Mouse (Mus musculus) macrophage (primary cell): ENCODE results near the gene Angptl8. TPM values are rescaled to one million over a fixed set of nuclear protein-coding genes. Genes with fewer than 3 reads are reported as not detected.
"Not testable (repeated sequence)": the region's sequence is repeated elsewhere in the genome, so short reads cannot be mapped to it uniquely, and the experiment has no call there.

Experiments
- H3K27ac ChIP-seq: fragments of 350-480 bp; formaldehyde crosslinking; 2 replicates; pipeline ENCODE4 v1.9.0; 2021
- H3K36me3 ChIP-seq: fragments of 350-480 bp; formaldehyde crosslinking; 2 replicates; pipeline ENCODE4 v1.9.0; 2021; ENCODE audit errors: inconsistent target
- H3K4me3 ChIP-seq: fragments of 350-480 bp; formaldehyde crosslinking; 2 replicates; pipeline ENCODE4 v1.9.0; 2021; ENCODE audit errors: inconsistent target
- H3K79me2 ChIP-seq: fragments of 350-480 bp; formaldehyde crosslinking; 2 replicates; pipeline ENCODE4 v1.9.0; 2021; ENCODE audit errors: inconsistent target
- WGBS: methylation state at CpG from one replicate; pipeline ENCODE4 v1.1.7; 2026; ENCODE audit warnings: inconsistent platforms; ENCODE audit not compliant: missing documents; 5-methylcytosine and 5-hydroxymethylcytosine counted together
- polyA plus RNA-seq: library from polyadenylated mRNA; stranded (reverse); fragments of 250-400 nt; gene quantifications from 3 replicates; pipeline ENCODE4 v1.2.4, GENCODE M21; 2018; ENCODE audit warnings: inconsistent platforms
- total RNA-seq, 78 experiments: library from RNA; depleted of rRNA; stranded (reverse); fragments of 250-400 nt; gene quantifications; 1 replicate in 9 of 78; 2 replicates in 24 of 78; 3 replicates in 43 of 78; 4 replicates in 2 of 78; pipeline ENCODE4 v1.2.4; 2018; ENCODE audit warnings: inconsistent platforms in 56 of 78

Angptl8 gene
- not detected for total RNA-seq (2018; cell fraction: chromatin; rRNA removed)
- not detected for total RNA-seq (2018; cell fraction: cytosol; rRNA removed)
- not detected for total RNA-seq (2018; cell fraction: nucleus; rRNA removed)
- not detected in 3 replicates for polyA plus RNA-seq

DNA sequence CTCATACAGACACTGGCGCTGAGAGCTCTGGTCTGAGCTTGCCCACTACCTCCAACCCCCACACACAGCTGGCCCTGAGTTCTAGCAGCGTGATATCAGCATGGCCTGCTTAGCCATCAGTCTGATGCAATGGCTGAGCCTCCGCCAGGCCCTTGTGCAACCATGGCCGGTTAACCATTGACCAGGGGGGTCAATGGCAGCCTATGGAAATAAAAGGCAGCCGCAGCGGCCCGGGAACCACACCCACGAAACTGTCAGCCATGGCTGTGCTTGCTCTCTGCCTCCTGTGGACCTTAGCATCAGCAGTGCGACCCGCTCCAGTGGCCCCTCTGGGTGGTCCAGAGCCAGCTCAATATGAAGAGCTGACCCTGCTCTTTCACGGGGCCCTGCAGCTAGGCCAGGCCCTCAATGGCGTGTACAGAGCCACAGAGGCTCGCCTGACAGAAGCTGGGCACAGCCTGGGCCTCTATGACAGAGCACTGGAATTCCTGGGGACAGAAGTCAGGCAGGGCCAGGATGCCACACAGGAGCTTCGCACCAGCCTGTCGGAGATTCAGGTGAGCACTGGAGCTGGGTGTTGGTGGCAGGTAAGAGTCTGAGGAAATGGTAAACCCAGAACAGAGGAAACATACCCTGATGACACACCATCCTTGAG lies at the start of gene Angptl8:
TSS of gene Angptl8 (plus strand) at position 253 of the 655 bp plus-strand sequence.
- Histone ChIP-seq H3K4me3 (no peak within 1 kb of the TSS), H3K36me3 (no peaks in the 10 kb centered on the region), H3K79me2 (no peaks in the 10 kb centered on the region), H3K27ac (no peak within 1 kb of the TSS)
- 73% methylated on average over 15 of the region's 15 CpGs for WGBS

- not testable (repeated sequence) for H3K27ac ChIP-seq, H3K36me3 ChIP-seq, H3K4me3 ChIP-seq, H3K79me2 ChIP-seq
- 100% methylated on average over 1 of the region's 2 CpGs for WGBS
Observed at GRCm38 (mm10) chr9:21786309-21786708, 49.0 kb upstream of the Angptl8 start.

- Histone ChIP-seq H3K36me3 (no peaks in the 10 kb centered on the region), H3K4me3 (no peak overlapping the region), H3K27ac (no peak overlapping the region), H3K79me2 (no peaks in the 10 kb centered on the region)
- WGBS, result 19% methylated on average over 6 of the region's 6 CpGs
Observed at GRCm38 (mm10) chr9:21786906-21787305, 48.4 kb upstream of the Angptl8 start.

DNA sequence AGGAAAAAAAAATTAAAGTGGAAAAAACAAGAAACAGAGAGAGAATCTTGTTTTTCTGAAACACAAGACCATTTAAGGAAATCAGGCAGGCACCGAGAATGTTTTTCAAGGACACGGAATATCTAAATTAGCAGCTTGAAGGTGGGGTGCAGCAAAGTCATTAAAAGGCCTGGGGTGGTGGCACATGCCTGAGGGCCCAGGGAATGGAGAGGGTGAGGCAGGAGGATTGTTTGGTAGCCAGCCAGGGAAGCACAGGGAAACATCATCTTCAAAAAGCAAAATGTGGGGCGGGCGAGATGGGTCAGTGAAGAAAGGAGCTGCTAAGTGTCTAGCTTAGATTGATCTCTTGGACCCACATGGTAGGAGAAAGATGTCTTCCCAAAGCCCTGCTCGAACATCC lies 47.7 kb upstream of the Angptl8 start:
- WGBS, result 88% methylated on average over 5 of the region's 5 CpGs

DNA sequence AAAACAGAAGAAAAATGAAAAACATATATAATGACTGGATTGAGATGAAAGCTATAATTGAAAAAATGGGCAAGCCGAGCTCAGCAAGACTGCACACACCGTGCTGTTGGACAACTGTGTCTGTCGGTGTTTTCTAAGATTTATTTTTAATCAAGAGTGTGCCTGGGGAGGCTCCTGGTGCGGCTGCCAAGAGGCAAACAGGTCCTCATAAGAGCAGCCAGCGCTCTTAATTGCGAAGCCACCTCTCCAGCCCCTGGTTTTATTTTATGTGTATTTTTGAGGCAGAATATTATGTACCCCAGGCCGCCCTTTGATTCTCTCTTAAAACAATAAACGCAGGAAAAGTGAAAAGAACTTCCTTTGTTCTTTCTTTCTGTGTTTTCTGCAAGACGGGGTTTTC lies 47.1 kb upstream of the Angptl8 start:
- Histone ChIP-seq H3K4me3 (no peak overlapping the region), H3K79me2 (no peaks in the 10 kb centered on the region), H3K36me3 (no peaks in the 10 kb centered on the region), H3K27ac (no peak overlapping the region)
- WGBS, result 94% methylated on average over 9 of the region's 9 CpGs

More for the DNA sequence above, 47.7 kb upstream of the Angptl8 start:
- H3K27ac ChIP-seq, result no peak overlapping the region
- no peaks in the 10 kb centered on the region for H3K36me3 ChIP-seq
- no peak overlapping the region for H3K4me3 ChIP-seq
- no peaks in the 10 kb centered on the region for H3K79me2 ChIP-seq

- Histone ChIP-seq H3K79me2 (no peaks in the 10 kb centered on the region), H3K4me3 (no peak overlapping the region), H3K27ac (no peak overlapping the region), H3K36me3 (no peaks in the 10 kb centered on the region)
- WGBS, result 88% methylated on average over 8 of the region's 8 CpGs
Observed at GRCm38 (mm10) chr9:21791861-21792260, 43.4 kb upstream of the Angptl8 start.

DNA sequence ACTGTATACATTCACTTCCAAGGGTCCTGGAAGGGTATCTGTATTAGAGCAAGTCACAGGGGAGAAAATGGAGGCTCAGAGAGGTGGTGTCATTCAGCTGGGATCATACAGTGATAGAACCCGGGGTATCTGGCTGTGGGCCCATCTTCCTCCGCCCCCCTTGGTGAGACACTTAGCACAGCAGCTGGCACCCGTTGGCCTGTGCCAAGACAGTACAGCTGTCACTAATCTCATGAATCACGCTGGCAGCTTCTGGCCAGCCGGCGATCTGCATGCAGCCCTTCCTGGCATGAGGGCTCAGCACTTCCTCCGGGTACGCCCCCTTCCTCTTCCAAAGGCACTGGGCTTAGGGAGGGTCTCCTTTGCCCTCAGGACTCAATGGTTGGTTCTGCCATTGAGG lies 42.7 kb upstream of the Angptl8 start:
- Histone ChIP-seq H3K36me3 (no peaks in the 10 kb centered on the region), H3K79me2 (no peaks in the 10 kb centered on the region), H3K27ac (0 out of 2 replicates have a peak overlapping the region, but pooled peaks have one; percentile 4), H3K4me3 (no peak overlapping the region)
- WGBS, result 8% methylated on average over 8 of the region's 8 CpGs

- H3K4me3 ChIP-seq, H3K79me2 ChIP-seq, H3K36me3 ChIP-seq, H3K27ac ChIP-seq: not testable (repeated sequence)
- WGBS, result 98% methylated on average over 6 of the region's 6 CpGs
Observed at GRCm38 (mm10) chr9:21793507-21793906, 41.8 kb upstream of the Angptl8 start.

GRCm38 (mm10) chr9:21794344-21794834 lies 40.9 kb upstream of the Angptl8 start:
- Histone ChIP-seq H3K27ac (no peak overlapping the region), H3K4me3 (no peak overlapping the region), H3K79me2 (no peaks in the 10 kb centered on the region), H3K36me3 (no peaks in the 10 kb centered on the region)
- WGBS, result 94% methylated on average over 17 of the region's 18 CpGs

- 95% methylated on average over 18 of the region's 25 CpGs for WGBS
- no peaks in the 10 kb centered on the region for H3K79me2 ChIP-seq
- H3K4me3 ChIP-seq, result no peak overlapping the region
- no peak overlapping the region for H3K27ac ChIP-seq
- H3K36me3 ChIP-seq, result no peaks in the 10 kb centered on the region
Observed at GRCm38 (mm10) chr9:21794925-21795324, 40.4 kb upstream of the Angptl8 start.

- WGBS, result 96% methylated on average over 5 of the region's 5 CpGs
Observed at GRCm38 (mm10) chr9:21795579-21795978, 39.7 kb upstream of the Angptl8 start.

GRCm38 (mm10) chr9:21796259-21796658 lies 39.1 kb upstream of the Angptl8 start:
- H3K27ac ChIP-seq, result no peak overlapping the region
- 27% methylated on average over 3 of the region's 3 CpGs for WGBS
- H3K4me3 ChIP-seq, result no peak overlapping the region
- no peaks in the 10 kb centered on the region for H3K36me3 ChIP-seq
- H3K79me2 ChIP-seq, result no peaks in the 10 kb centered on the region

More at GRCm38 (mm10) chr9:21795579-21795978, 39.7 kb upstream of the Angptl8 start:
- no peak overlapping the region for H3K27ac ChIP-seq
- no peak overlapping the region for H3K4me3 ChIP-seq
- H3K36me3 ChIP-seq, result no peaks in the 10 kb centered on the region
- no peaks in the 10 kb centered on the region for H3K79me2 ChIP-seq

GRCm38 (mm10) chr9:21796919-21797318 lies 38.4 kb upstream of the Angptl8 start:
- H3K4me3 ChIP-seq, result no peak overlapping the region
- WGBS, result 83% methylated on average over 3 of the region's 3 CpGs

DNA sequence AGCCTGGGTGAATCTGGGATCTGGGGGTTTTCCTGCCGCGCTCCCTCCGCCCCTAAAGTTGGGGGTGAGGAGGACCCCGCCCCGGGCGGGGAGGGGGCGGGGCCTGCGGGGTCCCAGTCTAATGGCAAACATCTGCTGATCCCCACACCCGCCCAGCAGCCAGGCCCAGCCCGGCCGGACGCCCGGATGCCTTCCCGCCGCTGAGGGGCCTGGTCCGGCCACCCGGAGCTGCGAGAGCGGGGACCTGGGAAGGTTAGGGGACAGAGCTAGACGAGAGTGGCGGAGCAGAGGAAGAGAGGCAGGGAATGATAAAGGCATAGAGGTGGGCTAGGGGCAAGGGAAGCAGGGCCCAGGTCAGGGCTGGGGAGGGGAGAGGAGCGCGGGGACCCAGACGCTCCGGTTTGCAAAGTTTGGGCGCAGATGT lies 37.4 kb upstream of the Angptl8 start:
- H3K27ac ChIP-seq, result no peak overlapping the region
- 2% methylated on average over 22 of the region's 26 CpGs for WGBS

More at GRCm38 (mm10) chr9:21796919-21797318, 38.4 kb upstream of the Angptl8 start:
- no peaks in the 10 kb centered on the region for H3K36me3 ChIP-seq
- no peak overlapping the region for H3K27ac ChIP-seq
- H3K79me2 ChIP-seq, result no peaks in the 10 kb centered on the region

GRCm38 (mm10) chr9:21798345-21799009 lies 36.8 kb upstream of the Angptl8 start, which contains the start of gene Kank2:
Kank2 (minus strand) TSS chr9:21798744.
- WGBS, result under 1% methylated on average over 52 of the region's 52 CpGs
- H3K79me2 ChIP-seq, result no peaks in the 10 kb centered on the region
- no peak within 1 kb of the TSS for H3K27ac ChIP-seq
- no peaks in the 10 kb centered on the region for H3K36me3 ChIP-seq
- peak within 1 kb of the TSS; percentile 70 for H3K4me3 ChIP-seq

More for the DNA sequence above, 37.4 kb upstream of the Angptl8 start:
- Histone ChIP-seq H3K4me3 (peak overlapping the region; percentile 70), H3K36me3 (no peaks in the 10 kb centered on the region), H3K79me2 (no peaks in the 10 kb centered on the region)
